Mouse (Mus musculus): ENCODE results near the gene Pip4k2c.

DNA sequence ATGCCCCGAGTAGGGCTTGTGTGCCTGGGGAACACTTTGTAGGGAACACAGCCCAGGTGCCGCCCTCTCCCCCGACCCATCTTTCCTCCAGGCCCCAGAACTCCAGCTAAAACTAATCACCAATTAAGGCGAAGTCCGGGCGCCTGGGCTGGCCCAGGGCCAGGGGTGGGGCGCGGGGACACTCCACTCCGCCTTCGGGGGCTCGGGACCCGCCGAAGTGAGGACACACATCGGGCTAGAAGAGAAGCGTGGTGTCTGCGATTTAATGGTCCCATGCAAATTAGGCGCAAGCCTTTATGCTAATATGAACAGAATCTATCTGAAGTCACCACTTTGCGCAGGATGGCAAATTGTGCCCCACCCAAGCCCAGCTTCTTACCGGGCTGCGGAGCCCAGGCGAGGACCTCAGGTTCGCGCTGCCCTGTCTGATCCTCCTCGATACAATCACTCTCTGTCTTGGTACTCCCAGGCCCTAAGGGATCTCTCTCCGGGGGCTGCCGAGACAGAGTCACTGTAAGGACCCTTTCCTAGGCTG, 22.2 kb downstream of the Pip4k2c start:
- TF ChIP-seq POLR2A (IDR thresholded peaks at IDR 0.05; ENCODE audit: borderline replicate concordance, extremely low read depth, insufficient read depth, insufficient read length, poor library complexity, severe bottlenecking) (no peak), CTCF (IDR thresholded peaks at IDR 0.05; ENCODE audit: borderline replicate concordance, extremely low read depth, insufficient read depth, insufficient read length) (no peak)
